Mouse (Mus musculus): ENCODE measurements around the gene Wwox. TPM values are rescaled to one million over a fixed set of nuclear protein-coding genes. Genes with fewer than 3 reads are reported as not detected.

Wwox gene
- polyA plus RNA-seq, 1 experiment = 17.3 TPM

GRCm38 (mm10) chr8:114579292-114579691 is 139.8 kb downstream of the Wwox start:
- H3K4me3 ChIP-seq (ENCODE audit: insufficient read depth, low read length) = no peak overlapping the region
- no peaks in the 10 kb centered on the region for H3K4me1 ChIP-seq (ENCODE audit: control insufficient read depth, insufficient read depth, low read length)
- TF ChIP-seq POLR2A (IDR thresholded peaks at IDR 0.05; ENCODE audit: extremely low read depth, insufficient read depth, low read length) (no peak), CTCF (IDR thresholded peaks at IDR 0.05; ENCODE audit: extremely low read depth, insufficient read depth, low read length) (no peak)
- H3K27ac ChIP-seq (ENCODE audit: insufficient read depth, low read length) = no peak overlapping the region

DNA sequence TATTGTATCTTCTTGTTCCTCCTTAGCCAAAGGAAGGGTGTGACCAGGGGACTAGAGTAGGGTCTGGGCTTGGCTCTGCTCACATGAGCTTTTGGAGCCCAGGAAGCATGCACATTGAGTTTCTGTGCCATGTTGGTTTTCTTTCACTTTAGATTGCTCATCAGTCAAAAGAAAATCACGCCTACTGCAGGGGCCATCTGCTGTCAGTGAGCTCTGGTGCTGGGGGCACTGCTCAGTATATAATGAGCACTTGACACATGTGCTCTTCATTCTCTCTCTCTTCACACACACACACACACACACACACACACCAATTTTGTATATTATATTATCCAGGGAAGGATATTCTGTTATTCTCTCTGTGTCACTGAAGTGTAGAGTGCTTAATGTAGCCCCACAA is 141.2 kb downstream of the Wwox start:
- no peak overlapping the region for H3K4me3 ChIP-seq (ENCODE audit: insufficient read depth, low read length)
- H3K4me1 ChIP-seq (ENCODE audit: control insufficient read depth, insufficient read depth, low read length) = no peaks in the 10 kb centered on the region
- H3K27ac ChIP-seq (ENCODE audit: insufficient read depth, low read length) = no peak overlapping the region
- TF ChIP-seq POLR2A (IDR thresholded peaks at IDR 0.05; ENCODE audit: extremely low read depth, insufficient read depth, low read length) (no peak), CTCF (IDR thresholded peaks at IDR 0.05; ENCODE audit: extremely low read depth, insufficient read depth, low read length) (no peak)

DNA sequence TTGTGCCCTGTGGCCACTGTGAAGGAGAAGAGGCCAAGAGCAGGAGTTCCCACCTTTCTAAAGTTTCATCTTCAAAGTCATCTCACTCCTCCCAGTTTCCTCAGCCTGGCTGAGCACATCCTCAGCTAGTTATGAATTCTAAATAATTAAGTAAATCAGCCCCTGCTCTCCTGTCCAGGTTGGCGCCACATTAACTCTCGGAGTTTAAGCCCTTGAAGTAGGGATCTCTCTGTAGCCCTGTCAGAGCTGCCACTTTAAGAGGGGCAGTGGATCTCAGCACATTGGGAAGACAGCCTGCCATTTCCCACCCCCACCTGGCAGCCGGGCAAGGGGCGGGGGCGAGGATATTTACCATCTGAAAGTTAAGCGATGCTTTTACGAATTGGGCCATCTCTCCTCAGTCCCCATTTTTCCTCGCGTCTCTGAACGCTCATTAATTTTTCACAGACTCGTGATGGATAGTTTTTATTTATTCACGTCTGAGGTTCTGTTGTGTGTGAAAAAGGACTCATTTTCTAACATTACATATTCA is 150.9 kb downstream of the Wwox start:
- TF ChIP-seq POLR2A (IDR thresholded peaks at IDR 0.05; ENCODE audit: extremely low read depth, insufficient read depth, low read length) = no peak
- Histone ChIP-seq H3K4me1 (ENCODE audit: control insufficient read depth, insufficient read depth, low read length) (peaks cover 2% of the 10 kb centered on the region; the same call in 1 of the 2 replicates), H3K27ac (ENCODE audit: insufficient read depth, low read length) (no peak overlapping the region), H3K4me3 (ENCODE audit: insufficient read depth, low read length) (no peak overlapping the region)

DNA sequence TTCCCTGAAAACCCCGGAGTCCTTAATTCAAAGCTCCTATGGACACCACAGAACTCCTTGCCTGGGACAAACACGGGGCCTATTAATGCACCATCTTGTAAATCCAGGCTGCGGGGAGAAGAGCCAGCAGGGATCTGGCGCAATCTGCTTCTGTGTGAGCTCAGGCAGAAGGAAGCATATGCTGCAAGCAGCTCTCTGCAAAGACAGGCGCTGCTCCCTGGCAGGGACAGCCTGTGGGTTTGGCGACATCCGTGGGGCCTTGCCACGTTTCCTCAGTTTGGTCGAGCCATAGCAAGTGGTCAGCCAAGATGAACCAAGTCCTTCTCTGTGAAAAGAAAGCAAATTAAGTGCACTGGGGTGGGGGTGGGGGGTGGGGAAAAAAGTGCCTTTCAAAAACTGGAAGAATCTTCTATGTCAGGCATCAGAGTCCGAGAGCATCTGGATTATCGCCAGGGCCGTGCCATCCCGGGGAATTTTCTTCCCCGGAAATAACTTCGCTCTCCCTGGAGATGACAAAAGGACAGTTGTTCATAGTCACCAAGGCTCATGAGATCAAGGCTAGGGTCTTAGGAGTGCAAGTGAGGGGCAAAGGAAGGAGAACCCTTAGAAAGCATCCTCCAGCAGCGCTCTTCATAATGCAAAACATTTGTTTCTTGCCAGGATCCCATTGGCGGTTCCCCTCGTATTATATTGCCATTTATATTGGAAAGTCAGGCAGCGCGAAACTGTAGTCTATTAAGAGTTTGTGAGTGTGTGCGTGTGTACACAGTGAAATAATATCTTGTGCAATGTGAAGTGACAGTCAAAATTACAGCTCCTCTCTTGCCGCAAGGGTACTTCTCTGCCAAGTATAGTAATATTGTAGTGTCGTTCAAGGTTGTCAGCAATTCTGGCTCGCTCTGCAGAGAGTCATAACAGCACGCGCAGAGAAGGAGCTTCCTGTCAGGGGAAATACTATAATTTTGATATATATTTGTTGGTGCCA is 152.1 kb downstream of the Wwox start:
- Histone ChIP-seq H3K27ac (ENCODE audit: insufficient read depth, low read length) (no peak overlapping the region), H3K4me1 (ENCODE audit: control insufficient read depth, insufficient read depth, low read length) (peaks cover 2% of the 10 kb centered on the region; the same call in 1 of the 2 replicates), H3K4me3 (ENCODE audit: insufficient read depth, low read length) (no peak overlapping the region)
- TF ChIP-seq CTCF (IDR thresholded peaks at IDR 0.05; ENCODE audit: extremely low read depth, insufficient read depth, low read length) (no peak), POLR2A (IDR thresholded peaks at IDR 0.05; ENCODE audit: extremely low read depth, insufficient read depth, low read length) (no peak)

GRCm38 (mm10) chr8:114593424-114594157 is 154.1 kb downstream of the Wwox start:
- H3K4me3 ChIP-seq (ENCODE audit: insufficient read depth, low read length) = no peak overlapping the region

GRCm38 (mm10) chr8:114594811-114595210 is 155.4 kb downstream of the Wwox start:
- H3K4me1 ChIP-seq (ENCODE audit: control insufficient read depth, insufficient read depth, low read length) = peaks cover 2% of the 10 kb centered on the region; the same call in 1 of the 2 replicates
- H3K27ac ChIP-seq (ENCODE audit: insufficient read depth, low read length) = no peak overlapping the region

More at GRCm38 (mm10) chr8:114593424-114594157, 154.1 kb downstream of the Wwox start:
- Histone ChIP-seq H3K4me1 (ENCODE audit: control insufficient read depth, insufficient read depth, low read length) (peaks cover 2% of the 10 kb centered on the region; the same call in 1 of the 2 replicates), H3K27ac (ENCODE audit: insufficient read depth, low read length) (no peak overlapping the region)
- TF ChIP-seq CTCF (IDR thresholded peaks at IDR 0.05; ENCODE audit: extremely low read depth, insufficient read depth, low read length) (no peak), POLR2A (IDR thresholded peaks at IDR 0.05; ENCODE audit: extremely low read depth, insufficient read depth, low read length) (no peak)

DNA sequence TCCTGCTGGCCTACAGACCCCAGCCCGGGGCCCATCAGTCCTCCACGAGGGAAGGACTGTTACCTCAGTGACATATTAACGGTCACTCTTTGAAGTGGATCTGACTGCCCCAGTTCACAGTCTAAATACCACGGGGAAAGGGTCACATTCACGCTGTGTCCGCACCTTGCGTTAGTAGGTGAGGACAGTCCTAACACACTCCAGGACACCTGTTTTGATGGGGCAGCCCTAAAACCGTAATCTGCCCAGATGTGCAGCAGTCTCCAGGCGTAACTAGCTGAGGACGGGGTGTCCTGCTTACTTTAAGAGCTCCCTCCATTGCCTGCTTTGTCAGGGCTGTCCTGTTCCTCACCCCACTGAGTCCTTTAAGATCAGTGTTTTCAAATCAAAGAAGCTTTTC is 160.1 kb downstream of the Wwox start:
- H3K27ac ChIP-seq (ENCODE audit: insufficient read depth, low read length) = no peak overlapping the region
- no peak overlapping the region for H3K4me3 ChIP-seq (ENCODE audit: insufficient read depth, low read length)
- no peaks in the 10 kb centered on the region for H3K4me1 ChIP-seq (ENCODE audit: control insufficient read depth, insufficient read depth, low read length)
- no peak for TF ChIP-seq POLR2A (IDR thresholded peaks at IDR 0.05; ENCODE audit: extremely low read depth, insufficient read depth, low read length)
- no peak for TF ChIP-seq CTCF (IDR thresholded peaks at IDR 0.05; ENCODE audit: extremely low read depth, insufficient read depth, low read length)

More at GRCm38 (mm10) chr8:114594811-114595210, 155.4 kb downstream of the Wwox start:
- no peak for TF ChIP-seq CTCF (IDR thresholded peaks at IDR 0.05; ENCODE audit: extremely low read depth, insufficient read depth, low read length)
- no peak for TF ChIP-seq POLR2A (IDR thresholded peaks at IDR 0.05; ENCODE audit: extremely low read depth, insufficient read depth, low read length)
- H3K4me3 ChIP-seq (ENCODE audit: insufficient read depth, low read length) = no peak overlapping the region

DNA sequence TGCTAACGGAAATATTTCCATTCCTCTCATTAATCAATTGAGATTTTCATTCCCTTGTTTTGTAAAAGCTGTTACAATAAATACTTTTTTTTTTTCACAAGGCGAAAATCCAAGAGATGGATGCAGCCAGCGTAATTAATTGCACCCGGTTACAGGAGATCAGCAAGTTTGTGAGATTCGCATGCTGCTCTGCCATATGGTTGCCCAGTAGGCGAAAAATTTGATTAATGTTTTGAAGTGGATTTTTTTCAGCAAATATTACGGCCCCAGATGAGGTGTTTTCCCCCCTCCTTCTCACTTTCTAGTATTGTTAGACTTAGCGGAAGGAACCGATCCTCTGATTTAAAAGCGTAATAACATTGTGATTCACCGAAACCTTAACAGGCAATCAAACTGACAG is 160.7 kb downstream of the Wwox start:
- Histone ChIP-seq H3K4me3 (ENCODE audit: insufficient read depth, low read length) (no peak overlapping the region), H3K4me1 (ENCODE audit: control insufficient read depth, insufficient read depth, low read length) (no peaks in the 10 kb centered on the region), H3K27ac (ENCODE audit: insufficient read depth, low read length) (no peak overlapping the region)
- TF ChIP-seq CTCF (IDR thresholded peaks at IDR 0.05; ENCODE audit: extremely low read depth, insufficient read depth, low read length) = no peak
- no peak for TF ChIP-seq POLR2A (IDR thresholded peaks at IDR 0.05; ENCODE audit: extremely low read depth, insufficient read depth, low read length)

- Histone ChIP-seq H3K4me3 (ENCODE audit: insufficient read depth, low read length) (no peak overlapping the region), H3K27ac (ENCODE audit: insufficient read depth, low read length) (no peak overlapping the region), H3K4me1 (ENCODE audit: control insufficient read depth, insufficient read depth, low read length) (no peaks in the 10 kb centered on the region)
- TF ChIP-seq CTCF (IDR thresholded peaks at IDR 0.05; ENCODE audit: extremely low read depth, insufficient read depth, low read length) (no peak), POLR2A (IDR thresholded peaks at IDR 0.05; ENCODE audit: extremely low read depth, insufficient read depth, low read length) (no peak)
These were observed 163.6 kb downstream of the Wwox start for GRCm38 (mm10) chr8:114603046-114603445.
